Mouse (Mus musculus) liver, embryonic 16.5 days (tissue): Measurements from ENCODE around the gene Zbtb16. TPM values are rescaled to one million over a fixed set of nuclear protein-coding genes. Genes with fewer than 3 reads are reported as not detected.

Experiments used
- ATAC-seq: fragments of 200-750 bp; cut with Nextera tagmentation; 2 replicates; pipeline ENCODE4 v1.8.0; 2017; ENCODE audit warnings: low read depth, mild to moderate bottlenecking, moderate number of reproducible peaks, moderate library complexity
- H3K27ac ChIP-seq: fragments of 300-500 bp; sonication (generic); 2 replicates; pipeline ENCODE4 v1.5.1; 2014; ENCODE audit warnings: mild to moderate bottlenecking, low read length
- H3K27me3 ChIP-seq: fragments of 300-500 bp; sonication (generic); 2 replicates; pipeline ENCODE4 v1.6.1; 2014; ENCODE audit warnings: low read depth, low read length, mixed read lengths; ENCODE audit not compliant: control insufficient read depth, insufficient read depth
- H3K36me3 ChIP-seq: fragments of 300-500 bp; sonication (generic); 2 replicates; pipeline ENCODE4 v1.6.1; 2014; ENCODE audit warnings: mild to moderate bottlenecking; ENCODE audit not compliant: control insufficient read depth, insufficient read depth
- H3K4me1 ChIP-seq: fragments of 300-500 bp; sonication (generic); 2 replicates; pipeline ENCODE4 v1.6.1; 2014; ENCODE audit warnings: low read depth, low read length, mixed read lengths; ENCODE audit not compliant: control insufficient read depth
- H3K4me2 ChIP-seq: fragments of 300-500 bp; sonication (generic); 2 replicates; pipeline ENCODE4 v1.6.1; 2014; ENCODE audit warnings: low read depth, low read length, mixed read lengths
- H3K4me3 ChIP-seq: fragments of 300-500 bp; sonication (generic); 2 replicates; pipeline ENCODE4 v1.5.1; 2014; ENCODE audit warnings: low read depth, mild to moderate bottlenecking, low read length
- H3K9ac ChIP-seq: fragments of 300-500 bp; sonication (generic); 2 replicates; pipeline ENCODE4 v1.6.1; 2014; ENCODE audit warnings: low read depth, low read length
- H3K9me3 ChIP-seq: fragments of 300-500 bp; sonication (generic); replicated peaks from 2 replicates; pipeline ENCODE4 v1.6.1; 2016; ENCODE audit warnings: low read length; ENCODE audit not compliant: control insufficient read depth
- WGBS: fragments of 180-500 bp; shearing (Covaris S2); extraction: QIAGEN DNeasy Blood & Tissue Kit; methylation state at CpG from one replicate; pipeline ENCODE4 v1.1.7; 2014; ENCODE audit not compliant: insufficient replicate concordance; 5-methylcytosine and 5-hydroxymethylcytosine counted together
- polyA plus RNA-seq: library from polyadenylated mRNA; unstranded; fragments of >200 nt; fragmentation: Nextera tagmentation; extraction: Ambion mirVana; gene quantifications from 2 replicates; pipeline ENCODE4 v1.2.1, GENCODE M21; 2015

The Zbtb16 gene
- polyA plus RNA-seq, 1 experiment from 2014 or later: 1.1 TPM

- no peaks in the 10 kb centered on the region for H3K9me3 ChIP-seq
- no peaks in the 10 kb centered on the region for H3K4me1 ChIP-seq
- H3K27ac ChIP-seq: no peak overlapping the region
- H3K4me2 ChIP-seq: no peak overlapping the region
- 48% methylated on average over 9 of the region's 9 CpGs for WGBS
- H3K9ac ChIP-seq: no peak overlapping the region
- no peak for ATAC-seq
- no peak overlapping the region for H3K4me3 ChIP-seq
- H3K27me3 ChIP-seq: peaks cover 7% of the 10 kb centered on the region
- no peaks in the 10 kb centered on the region for H3K36me3 ChIP-seq
Observed at GRCm38 (mm10) chr9:48787906-48788410, 48.1 kb downstream of the Zbtb16 start.

GRCm38 (mm10) chr9:48787321-48787720 lies 48.7 kb downstream of the Zbtb16 start:
- WGBS: 30% methylated on average over 1 of the region's 1 CpGs
- Histone ChIP-seq H3K4me3 (no peak overlapping the region), H3K27me3 (peaks cover 7% of the 10 kb centered on the region), H3K27ac (no peak overlapping the region), H3K9me3 (no peaks in the 10 kb centered on the region), H3K36me3 (no peaks in the 10 kb centered on the region), H3K4me2 (no peak overlapping the region), H3K4me1 (no peaks in the 10 kb centered on the region), H3K9ac (no peak overlapping the region)
- ATAC-seq: no peak

GRCm38 (mm10) chr9:48786814-48787213 lies 49.2 kb downstream of the Zbtb16 start:
- 29% methylated on average over 6 of the region's 6 CpGs for WGBS
- H3K4me3 ChIP-seq: no peak overlapping the region
- H3K4me1 ChIP-seq: no peaks in the 10 kb centered on the region
- H3K27ac ChIP-seq: no peak overlapping the region
- H3K9ac ChIP-seq: no peak overlapping the region
- H3K9me3 ChIP-seq: no peaks in the 10 kb centered on the region
- no peak for ATAC-seq
- peaks cover 7% of the 10 kb centered on the region for H3K27me3 ChIP-seq
- H3K4me2 ChIP-seq: no peak overlapping the region
- no peaks in the 10 kb centered on the region for H3K36me3 ChIP-seq

GRCm38 (mm10) chr9:48784937-48785336 lies 51.1 kb downstream of the Zbtb16 start:
- H3K9me3 ChIP-seq: no peaks in the 10 kb centered on the region
- 50% methylated on average over 6 of the region's 6 CpGs for WGBS
- H3K4me2 ChIP-seq: no peak overlapping the region
- H3K4me3 ChIP-seq: no peak overlapping the region
- ATAC-seq: no peak
- no peaks in the 10 kb centered on the region for H3K36me3 ChIP-seq
- no peaks in the 10 kb centered on the region for H3K4me1 ChIP-seq
- H3K27ac ChIP-seq: no peak overlapping the region
- H3K27me3 ChIP-seq: peaks cover 7% of the 10 kb centered on the region
- H3K9ac ChIP-seq: no peak overlapping the region

- ATAC-seq: no peak
- 49% methylated on average over 4 of the region's 4 CpGs for WGBS
- no peak overlapping the region for H3K4me3 ChIP-seq
- no peaks in the 10 kb centered on the region for H3K9me3 ChIP-seq
- H3K27ac ChIP-seq: no peak overlapping the region
- peaks cover 10% of the 10 kb centered on the region for H3K27me3 ChIP-seq
- H3K9ac ChIP-seq: no peak overlapping the region
- no peak overlapping the region for H3K4me2 ChIP-seq
- H3K4me1 ChIP-seq: no peaks in the 10 kb centered on the region
- no peaks in the 10 kb centered on the region for H3K36me3 ChIP-seq
Observed at GRCm38 (mm10) chr9:48783292-48783691, 52.7 kb downstream of the Zbtb16 start.

DNA sequence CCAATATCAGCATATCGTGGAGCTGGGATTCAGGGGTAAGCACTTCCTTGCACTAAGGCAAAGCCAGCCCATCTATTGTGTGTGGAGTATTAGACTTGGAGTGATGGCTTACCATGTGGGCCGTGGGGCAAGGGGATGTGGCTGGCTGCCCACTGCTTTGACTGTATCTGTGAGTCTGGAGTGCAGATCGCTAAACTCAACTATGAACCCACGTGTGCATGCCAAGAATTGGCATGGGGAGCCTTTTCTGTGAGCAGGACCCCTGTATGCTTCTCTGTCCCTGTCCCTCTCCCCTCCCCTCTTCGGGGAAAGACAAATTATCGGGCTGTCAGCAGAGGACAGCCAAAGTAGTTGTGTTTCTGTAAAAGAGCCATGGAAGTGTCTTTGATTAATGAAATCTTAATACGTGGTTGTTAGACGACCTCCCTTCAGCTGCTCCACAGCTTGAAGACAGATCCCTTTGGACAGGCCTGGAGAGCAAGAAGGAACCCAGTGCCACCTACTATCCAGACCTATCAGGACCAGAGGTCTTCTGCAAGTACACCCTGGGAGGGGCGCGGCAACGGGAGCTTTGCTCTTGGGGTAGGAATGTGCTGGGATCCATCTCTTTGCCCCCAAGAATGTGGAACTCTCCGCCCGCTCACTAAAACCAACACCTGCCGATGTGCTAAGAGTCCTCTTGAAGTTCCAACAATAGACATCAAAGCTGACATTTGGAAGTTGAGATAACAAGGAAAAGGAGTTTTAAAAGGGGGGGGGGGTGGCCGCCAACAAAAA lies 53.5 kb downstream of the Zbtb16 start:
- H3K9ac ChIP-seq: no peak overlapping the region
- 54% methylated on average over 15 of the region's 15 CpGs for WGBS
- ATAC-seq: no peak
- no peak overlapping the region for H3K4me2 ChIP-seq
- no peaks in the 10 kb centered on the region for H3K4me1 ChIP-seq
- H3K9me3 ChIP-seq: no peaks in the 10 kb centered on the region
- H3K4me3 ChIP-seq: no peak overlapping the region
- H3K27ac ChIP-seq: no peak overlapping the region
- H3K36me3 ChIP-seq: no peaks in the 10 kb centered on the region
- H3K27me3 ChIP-seq: peaks cover 6% of the 10 kb centered on the region

GRCm38 (mm10) chr9:48776268-48776667 lies 59.8 kb downstream of the Zbtb16 start:
- 78% methylated on average over 7 of the region's 7 CpGs for WGBS
- Histone ChIP-seq H3K4me2 (no peak overlapping the region), H3K27me3 (peaks cover 8% of the 10 kb centered on the region), H3K9me3 (no peaks in the 10 kb centered on the region), H3K4me1 (no peaks in the 10 kb centered on the region), H3K4me3 (no peak overlapping the region), H3K27ac (no peak overlapping the region), H3K36me3 (no peaks in the 10 kb centered on the region), H3K9ac (no peak overlapping the region)
- no peak for ATAC-seq

- no peak for ATAC-seq
- WGBS: 28% methylated on average over 2 of the region's 2 CpGs
- Histone ChIP-seq H3K9me3 (no peaks in the 10 kb centered on the region), H3K4me1 (no peaks in the 10 kb centered on the region), H3K4me3 (no peak overlapping the region), H3K36me3 (no peaks in the 10 kb centered on the region), H3K27ac (no peak overlapping the region), H3K4me2 (no peak overlapping the region), H3K9ac (no peak overlapping the region), H3K27me3 (peaks cover 8% of the 10 kb centered on the region)
Observed at GRCm38 (mm10) chr9:48775561-48775960, 60.5 kb downstream of the Zbtb16 start.

- Histone ChIP-seq H3K27ac (no peak overlapping the region), H3K4me3 (no peak overlapping the region), H3K36me3 (no peaks in the 10 kb centered on the region), H3K4me1 (no peaks in the 10 kb centered on the region), H3K27me3 (peaks cover 5% of the 10 kb centered on the region; the same call in 1 of the 2 replicates), H3K9ac (no peak overlapping the region), H3K9me3 (no peaks in the 10 kb centered on the region), H3K4me2 (no peak overlapping the region)
- no peak for ATAC-seq
- WGBS: 73% methylated on average over 8 of the region's 8 CpGs
Observed at GRCm38 (mm10) chr9:48773710-48774109, 62.3 kb downstream of the Zbtb16 start.
